Mouse (Mus musculus) neural tube, embryonic 15.5 days (tissue): ENCODE data around the gene Pikfyve. TPM values are rescaled to one million over a fixed set of nuclear protein-coding genes. Genes with fewer than 3 reads are reported as not detected.

Experiments
- ATAC-seq: fragments of 200-750 bp; cut with Nextera tagmentation; 2 replicates; pipeline ENCODE4 v1.8.0; 2017; ENCODE audit warnings: mild to moderate bottlenecking, moderate TSS enrichment, moderate library complexity; ENCODE audit not compliant: low FRiP score
- H3K27ac ChIP-seq: fragments of 300-500 bp; sonication (generic); replicated peaks from 2 replicates; pipeline ENCODE4 v1.5.1; 2015; ENCODE audit warnings: mild to moderate bottlenecking, inconsistent platforms
- H3K27me3 ChIP-seq: fragments of 300-500 bp; sonication (generic); replicated peaks from 2 replicates; pipeline ENCODE4 v1.6.1; 2015; ENCODE audit warnings: inconsistent platforms
- H3K36me3 ChIP-seq: fragments of 300-500 bp; sonication (generic); 2 replicates; pipeline ENCODE4 v1.6.1; 2015; ENCODE audit warnings: inconsistent platforms
- H3K4me1 ChIP-seq: fragments of 300-500 bp; sonication (generic); 2 replicates; pipeline ENCODE4 v1.6.1; 2015; ENCODE audit warnings: inconsistent platforms
- H3K4me2 ChIP-seq: fragments of 300-500 bp; sonication (generic); 2 replicates; pipeline ENCODE4 v1.6.1; 2015; ENCODE audit warnings: inconsistent platforms, mild to moderate bottlenecking, moderate library complexity
- H3K4me3 ChIP-seq: fragments of 300-500 bp; sonication (generic); replicated peaks from 2 replicates; pipeline ENCODE4 v1.5.1; 2015; ENCODE audit warnings: mild to moderate bottlenecking, inconsistent platforms
- H3K9ac ChIP-seq: fragments of 300-500 bp; sonication (generic); replicated peaks from 2 replicates; pipeline ENCODE4 v1.6.1; 2015; ENCODE audit warnings: mild to moderate bottlenecking, inconsistent platforms
- H3K9me3 ChIP-seq: fragments of 300-500 bp; sonication (generic); replicated peaks from 2 replicates; pipeline ENCODE4 v1.6.1; 2016; ENCODE audit warnings: inconsistent platforms
- WGBS: fragments of 180-500 bp; shearing (Covaris S2); methylation state at CpG from one replicate; pipeline ENCODE4 v1.1.7; 2015; ENCODE audit warnings: mixed read lengths; 5-methylcytosine and 5-hydroxymethylcytosine counted together
- polyA plus RNA-seq: library from polyadenylated mRNA; unstranded; fragments of >200 nt; fragmentation: Nextera tagmentation; extraction: Ambion mirVana; gene quantifications from 2 replicates; pipeline ENCODE4 v1.2.1, GENCODE M21; 2015

The Pikfyve gene
- polyA plus RNA-seq, 1 experiment from 2014 or later = 9.6 TPM

DNA sequence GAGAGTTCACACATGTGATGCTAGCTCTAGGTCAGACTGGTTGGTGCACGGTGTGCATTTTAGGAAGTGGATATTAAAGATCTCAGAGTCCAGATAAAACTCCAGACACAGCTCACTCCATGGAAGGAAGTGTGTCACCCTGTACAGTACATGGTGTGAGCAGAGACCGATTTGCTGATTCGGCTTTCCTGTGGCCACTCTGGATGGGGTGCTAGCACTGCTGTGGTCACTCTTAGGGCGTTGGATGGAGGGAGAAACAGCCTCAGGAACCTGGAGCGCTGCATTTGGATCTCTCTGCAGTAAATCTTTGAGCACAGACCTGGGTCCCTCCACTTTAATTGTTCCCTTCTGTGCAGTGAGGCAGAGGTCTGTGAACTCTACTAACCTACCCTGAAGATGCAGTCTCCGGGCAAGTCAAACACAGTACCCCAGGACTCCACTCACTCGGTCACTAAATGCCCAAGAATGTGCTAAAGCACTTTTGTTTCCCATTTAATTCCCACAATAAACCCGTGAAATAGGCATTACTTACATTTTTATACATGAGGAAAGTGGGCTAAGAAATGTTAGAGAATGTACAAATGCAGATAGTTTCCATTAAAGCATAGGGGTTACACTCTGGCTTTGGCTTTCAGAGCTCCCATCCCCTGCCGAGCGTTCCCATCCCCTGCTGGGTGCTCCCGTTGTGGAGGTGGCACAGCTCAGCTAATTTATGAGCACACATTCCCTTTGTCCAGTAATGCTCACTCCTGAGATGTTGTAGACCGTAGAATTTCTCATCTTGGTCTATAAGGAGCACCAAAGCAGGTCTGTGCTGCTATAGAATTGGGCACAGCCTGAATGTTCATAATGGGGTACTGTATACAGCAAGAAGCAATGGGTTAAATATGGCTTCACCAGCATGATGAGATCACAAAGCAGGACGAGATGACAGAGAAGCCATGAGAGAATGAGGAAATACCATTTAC lies 127.9 kb downstream of the Pikfyve start:
- H3K9me3 ChIP-seq = no peaks in the 10 kb centered on the region
- no peaks in the 10 kb centered on the region for H3K36me3 ChIP-seq
- no peak overlapping the region for H3K27ac ChIP-seq
- H3K9ac ChIP-seq = 0 out of 2 replicates have a peak overlapping the region, but pooled peaks have one; percentile 5
- H3K4me3 ChIP-seq = peak overlapping the region; percentile 18
- ATAC-seq = peak; percentile 51
- peaks cover 8% of the 10 kb centered on the region; the same call in 1 of the 2 replicates for H3K27me3 ChIP-seq
- peaks cover 21% of the 10 kb centered on the region for H3K4me1 ChIP-seq
- 27% methylated on average over 13 of the region's 13 CpGs for WGBS
- peak overlapping the region; percentile 52 for H3K4me2 ChIP-seq

DNA sequence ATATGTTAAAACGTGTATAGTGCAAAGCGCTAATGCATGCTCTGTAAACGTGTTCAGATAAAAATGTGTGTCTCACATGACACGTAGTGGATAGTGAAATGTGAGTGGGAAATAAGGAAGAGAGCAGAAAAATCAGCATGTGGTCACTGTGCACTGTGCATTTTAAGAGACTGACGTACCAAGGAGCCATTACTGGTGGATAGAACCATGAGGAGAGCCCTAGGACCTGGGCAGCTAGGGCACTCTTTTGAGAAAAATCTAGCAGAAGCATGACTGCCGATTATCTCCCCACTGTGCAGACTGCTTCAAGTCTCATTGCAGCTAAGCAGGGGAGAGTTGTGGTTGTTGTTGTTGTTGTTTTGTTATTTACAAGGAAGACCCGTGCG lies 128.5 kb downstream of the Pikfyve start:
- Histone ChIP-seq H3K36me3 (no peaks in the 10 kb centered on the region), H3K9ac (0 out of 2 replicates have a peak overlapping the region, but pooled peaks have one; percentile 5), H3K27me3 (peaks cover 8% of the 10 kb centered on the region; the same call in 1 of the 2 replicates), H3K9me3 (no peaks in the 10 kb centered on the region), H3K4me3 (peak overlapping the region; percentile 18), H3K27ac (no peak overlapping the region), H3K4me2 (peak overlapping the region; percentile 52), H3K4me1 (peaks cover 21% of the 10 kb centered on the region)
- no peak for ATAC-seq
- 38% methylated on average over 8 of the region's 8 CpGs for WGBS

Other genes starting within 250 kb of the Pikfyve start
- 10.8 and 12.0 TPM in 2 replicates for gene Plekhm3, start 229.9 kb upstream of the Pikfyve start, polyA plus RNA-seq
- gene Akr1cl, start 153.9 kb upstream of the Pikfyve start, polyA plus RNA-seq = 0.38 TPM in 1 of 2 replicates, not detected in the other
- gene Cryge, start 135.5 kb upstream of the Pikfyve start, polyA plus RNA-seq = not detected in 2 replicates
- gene Crygd, start 123.2 kb upstream of the Pikfyve start, polyA plus RNA-seq = not detected in 2 replicates
- not detected in 2 replicates for gene Crygc, start 113.0 kb upstream of the Pikfyve start, polyA plus RNA-seq
- 0.69 and 1.6 TPM in 2 replicates for gene Crygb, start 104.4 kb upstream of the Pikfyve start, polyA plus RNA-seq
- gene Cryga, start 83.3 kb upstream of the Pikfyve start, polyA plus RNA-seq = 0.35 TPM in 1 of 2 replicates, not detected in the other
- 0.56 TPM in 1 of 2 replicates, not detected in the other for gene Gm28845, start 67.1 kb upstream of the Pikfyve start, polyA plus RNA-seq
- gene D630023F18Rik, start 63.5 kb upstream of the Pikfyve start, polyA plus RNA-seq = 2.3 and 2.4 TPM in 2 replicates
- gene Idh1, start 183 bp upstream of the Pikfyve start, polyA plus RNA-seq = 397 and 446 TPM in 2 replicates
- gene Pth2r, start 95.4 kb downstream of the Pikfyve start, polyA plus RNA-seq = 6.1 and 6.2 TPM in 2 replicates